Mouse (Mus musculus): Measurements from ENCODE around the gene Taf9b.
"Not testable (repeated sequence)": the region's sequence is repeated elsewhere in the genome, so short reads cannot be mapped to it uniquely, and the experiment has no call there.

Gene Taf9b

DNA sequence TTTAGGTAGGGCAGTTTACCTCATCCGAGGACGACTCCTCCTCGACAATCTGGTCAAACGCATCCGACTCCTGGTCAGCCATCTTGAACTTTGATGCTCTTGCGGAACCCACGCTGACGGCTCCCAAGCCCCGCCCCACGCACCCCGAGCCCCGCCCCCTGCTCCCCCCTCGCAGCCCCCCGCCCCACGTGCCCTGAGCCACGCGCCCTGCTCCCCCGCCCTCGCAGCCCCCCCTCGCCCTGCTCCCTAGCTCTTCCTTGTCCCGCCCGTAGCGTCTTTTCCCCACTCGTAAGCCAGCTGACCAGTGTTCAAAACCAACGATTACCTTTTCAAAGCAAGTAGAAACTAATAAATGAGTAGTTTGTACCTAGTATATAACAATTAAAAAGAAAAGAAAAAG is at the start of gene Taf9b:
TSS of gene Taf9b (minus strand) at position 101 of the 400 bp plus-strand sequence.
- no peak for DNase-seq (ENCODE audit: low spot score)

GRCm38 (mm10) chrX:106255276-106255675 is 34.3 kb upstream of the Taf9b start, which contains the start of gene Fnd3c2:
TSS of gene Fnd3c2 (minus strand) at chrX:106255376.
- no peak for DNase-seq (ENCODE audit: low spot score)

DNA sequence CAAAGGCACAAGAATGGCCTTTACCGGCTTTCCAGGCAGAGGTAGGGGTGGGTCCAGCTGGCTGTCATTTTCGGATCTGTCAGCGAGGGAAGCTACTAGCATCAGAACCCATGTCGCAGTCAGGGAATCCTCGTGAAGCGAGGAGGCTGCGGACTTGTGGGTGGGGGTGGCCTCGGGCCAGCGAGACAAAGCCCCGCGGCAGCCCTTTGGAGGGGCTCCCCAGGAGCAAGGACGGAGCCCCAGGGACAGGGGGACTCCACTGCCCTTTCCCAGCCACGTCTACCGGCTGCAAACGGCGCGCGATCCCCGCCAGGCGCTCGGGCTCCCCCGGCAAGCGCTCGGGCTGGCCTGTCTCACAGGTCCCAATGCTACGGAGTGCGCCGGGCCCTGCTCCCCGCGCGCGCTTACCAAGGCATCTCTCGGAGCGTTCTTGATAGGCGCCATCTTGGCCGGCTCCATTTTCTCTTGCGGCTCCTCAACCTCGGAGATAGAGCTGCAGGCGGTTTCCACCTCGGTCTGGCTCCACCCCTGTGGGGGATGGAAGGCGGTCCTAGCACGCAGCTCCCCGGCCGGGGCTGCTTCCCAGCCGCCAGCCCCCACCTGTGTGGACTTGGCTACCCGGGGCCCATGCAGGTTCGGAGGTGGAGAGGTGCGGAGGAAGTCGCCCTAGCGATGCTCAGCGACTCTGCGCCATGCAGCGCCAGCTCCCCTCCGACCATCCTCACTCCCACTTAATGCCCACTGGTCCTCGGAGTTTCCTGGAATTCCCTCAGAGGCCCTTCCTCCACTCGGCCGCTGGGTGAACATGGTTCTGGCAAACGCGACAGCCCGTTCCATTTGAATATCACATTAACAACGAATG is 1.6 kb downstream of the Taf9b start:
- DNase-seq (ENCODE audit: low spot score), result peak; percentile 45

DNA sequence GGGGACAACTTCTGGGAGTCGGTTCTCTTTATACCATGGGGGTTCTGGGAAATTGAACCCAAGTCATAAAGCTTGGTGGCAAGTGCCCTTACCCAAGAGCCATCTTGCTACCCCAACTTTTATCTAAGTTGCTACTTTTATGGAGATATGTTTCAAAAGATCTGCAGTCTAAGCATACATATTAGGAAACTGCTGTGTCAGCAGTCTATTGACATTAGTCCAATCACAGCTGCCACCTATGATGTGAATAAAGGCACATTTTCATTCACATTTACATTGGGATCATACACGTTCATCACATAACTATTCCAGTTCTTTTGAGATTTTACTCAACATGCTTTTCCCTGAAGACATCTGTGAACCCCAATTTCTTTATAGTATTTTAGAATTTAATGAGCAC is 11.9 kb downstream of the Taf9b start:
- DNase-seq (ENCODE audit: low spot score), result no peak

DNA sequence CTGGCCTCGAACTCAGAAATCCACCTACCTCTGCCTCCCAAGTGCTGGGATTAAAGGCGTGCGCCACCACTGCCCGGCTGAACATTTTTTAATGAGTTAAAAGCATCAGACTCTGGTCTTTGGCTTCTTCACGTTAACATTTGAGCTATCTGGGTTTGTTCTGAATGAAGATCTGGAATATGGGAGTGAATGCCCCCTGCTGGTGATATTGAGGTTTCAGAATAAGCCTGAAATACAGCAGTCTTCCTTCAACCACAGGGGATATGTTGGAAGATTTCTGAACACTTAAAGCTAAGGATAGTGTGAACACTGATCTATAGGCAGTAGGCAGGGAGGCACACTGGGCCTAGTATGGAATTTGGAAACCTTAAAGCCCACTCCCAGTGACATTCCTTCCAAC is 22.1 kb downstream of the Taf9b start:
- DNase-seq (ENCODE audit: low spot score), result no peak

GRCm38 (mm10) chrX:106197308-106197707 is 23.6 kb downstream of the Taf9b start:
- no peak for DNase-seq (ENCODE audit: low spot score)

DNA sequence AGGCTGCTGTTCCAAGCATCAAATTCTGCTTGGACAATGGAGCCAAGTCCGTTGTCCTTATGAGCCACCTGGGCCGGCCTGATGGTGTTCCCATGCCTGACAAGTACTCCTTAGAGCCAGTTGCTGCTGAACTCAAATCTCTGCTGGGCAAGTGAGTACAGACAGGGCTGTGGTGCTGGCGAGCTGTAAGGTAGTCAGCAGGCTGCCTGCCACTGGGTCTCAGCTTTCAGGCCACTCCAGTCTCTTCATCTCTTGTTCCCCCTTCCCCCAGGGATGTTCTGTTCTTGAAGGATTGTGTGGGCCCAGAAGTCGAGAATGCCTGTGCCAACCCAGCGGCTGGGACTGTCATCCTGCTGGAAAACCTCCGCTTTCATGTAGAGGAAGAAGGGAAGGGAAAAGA is 26.6 kb downstream of the Taf9b start:
- not testable (repeated sequence) for DNase-seq (ENCODE audit: low spot score)

DNA sequence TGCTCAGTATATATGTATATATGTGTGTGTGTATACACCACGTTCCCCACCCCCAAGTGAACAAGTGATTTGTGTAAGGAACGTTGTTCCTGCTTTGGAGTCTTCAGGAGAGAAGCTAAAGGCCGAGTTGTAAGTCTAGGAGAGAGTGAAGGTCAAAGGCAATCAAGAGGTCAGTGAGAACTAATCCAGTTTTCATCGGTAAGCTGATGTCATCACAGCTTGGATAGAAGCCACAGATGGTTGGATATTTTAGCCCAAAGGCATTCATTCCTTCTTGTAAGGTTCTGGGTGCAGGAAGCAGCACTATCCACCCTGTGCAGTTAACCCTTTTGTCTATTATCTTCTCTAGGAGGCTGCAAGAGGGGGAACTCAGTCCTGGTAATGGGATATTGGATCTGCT is 30.9 kb downstream of the Taf9b start:
- DNase-seq (ENCODE audit: low spot score), result no peak

GRCm38 (mm10) chrX:106189356-106189755 is 31.6 kb downstream of the Taf9b start:
- no peak for DNase-seq (ENCODE audit: low spot score)

GRCm38 (mm10) chrX:106187737-106188136 is 33.2 kb downstream of the Taf9b start:
- DNase-seq (ENCODE audit: low spot score), result no peak

DNA sequence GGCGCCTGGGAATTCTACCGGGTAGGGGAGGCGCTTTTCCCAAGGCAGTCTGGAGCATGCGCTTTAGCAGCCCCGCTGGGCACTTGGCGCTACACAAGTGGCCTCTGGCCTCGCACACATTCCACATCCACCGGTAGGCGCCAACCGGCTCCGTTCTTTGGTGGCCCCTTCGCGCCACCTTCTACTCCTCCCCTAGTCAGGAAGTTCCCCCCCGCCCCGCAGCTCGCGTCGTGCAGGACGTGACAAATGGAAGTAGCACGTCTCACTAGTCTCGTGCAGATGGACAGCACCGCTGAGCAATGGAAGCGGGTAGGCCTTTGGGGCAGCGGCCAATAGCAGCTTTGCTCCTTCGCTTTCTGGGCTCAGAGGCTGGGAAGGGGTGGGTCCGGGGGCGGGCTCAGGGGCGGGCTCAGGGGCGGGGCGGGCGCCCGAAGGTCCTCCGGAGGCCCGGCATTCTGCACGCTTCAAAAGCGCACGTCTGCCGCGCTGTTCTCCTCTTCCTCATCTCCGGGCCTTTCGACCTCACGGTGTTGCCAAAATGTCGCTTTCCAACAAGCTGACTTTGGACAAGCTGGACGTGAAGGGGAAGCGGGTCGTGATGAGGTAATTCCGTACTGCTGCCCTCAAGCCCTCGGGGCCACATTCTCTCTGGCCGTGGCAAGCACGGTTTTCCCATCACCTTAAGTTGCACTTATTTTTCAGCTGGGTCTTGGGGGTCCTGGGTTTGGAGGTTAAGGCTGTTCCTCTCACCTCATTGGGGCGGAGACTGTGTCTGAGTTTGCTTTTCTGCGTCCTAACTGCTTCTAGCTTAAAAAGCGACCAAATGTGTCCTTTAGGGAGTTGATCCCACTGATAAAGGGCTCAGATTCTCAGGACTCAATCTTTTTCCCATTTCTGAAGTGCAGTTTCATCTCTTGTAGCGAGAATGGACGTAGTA is 34.0 kb downstream of the Taf9b start, which contains the start of gene Pgk1:
TSS of gene Pgk1 (plus strand) at position 388 of the 937 bp plus-strand sequence.
- peak; percentile 29 for DNase-seq (ENCODE audit: low spot score)

GRCm38 (mm10) chrX:106185706-106186105 is 35.3 kb downstream of the Taf9b start:
- no peak for DNase-seq (ENCODE audit: low spot score)

GRCm38 (mm10) chrX:106184279-106184678 is 36.7 kb downstream of the Taf9b start:
- no peak for DNase-seq (ENCODE audit: low spot score)

DNA sequence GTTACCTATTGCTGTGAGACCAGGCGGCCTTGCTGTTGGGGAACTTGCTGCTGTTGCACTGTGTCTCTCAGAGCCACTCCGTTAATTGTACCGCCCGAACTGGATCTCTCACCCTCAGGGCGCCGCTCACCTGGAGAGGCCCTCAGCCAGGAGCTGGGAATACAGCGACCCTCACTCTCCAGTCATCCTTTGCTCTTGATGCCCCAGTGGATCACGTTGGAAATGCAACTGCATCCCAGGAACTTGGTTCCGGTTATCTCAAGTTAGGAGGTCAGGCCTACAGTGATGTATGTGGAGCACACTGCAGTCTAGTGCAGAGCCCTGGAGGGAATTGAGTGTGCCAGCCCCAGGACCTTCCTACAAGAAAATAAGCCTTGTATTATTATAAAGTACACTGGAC is 44.6 kb downstream of the Taf9b start:
- no peak for DNase-seq (ENCODE audit: low spot score)

GRCm38 (mm10) chrX:106171853-106172154 is 49.2 kb downstream of the Taf9b start:
- no peak for DNase-seq (ENCODE audit: low spot score)

DNA sequence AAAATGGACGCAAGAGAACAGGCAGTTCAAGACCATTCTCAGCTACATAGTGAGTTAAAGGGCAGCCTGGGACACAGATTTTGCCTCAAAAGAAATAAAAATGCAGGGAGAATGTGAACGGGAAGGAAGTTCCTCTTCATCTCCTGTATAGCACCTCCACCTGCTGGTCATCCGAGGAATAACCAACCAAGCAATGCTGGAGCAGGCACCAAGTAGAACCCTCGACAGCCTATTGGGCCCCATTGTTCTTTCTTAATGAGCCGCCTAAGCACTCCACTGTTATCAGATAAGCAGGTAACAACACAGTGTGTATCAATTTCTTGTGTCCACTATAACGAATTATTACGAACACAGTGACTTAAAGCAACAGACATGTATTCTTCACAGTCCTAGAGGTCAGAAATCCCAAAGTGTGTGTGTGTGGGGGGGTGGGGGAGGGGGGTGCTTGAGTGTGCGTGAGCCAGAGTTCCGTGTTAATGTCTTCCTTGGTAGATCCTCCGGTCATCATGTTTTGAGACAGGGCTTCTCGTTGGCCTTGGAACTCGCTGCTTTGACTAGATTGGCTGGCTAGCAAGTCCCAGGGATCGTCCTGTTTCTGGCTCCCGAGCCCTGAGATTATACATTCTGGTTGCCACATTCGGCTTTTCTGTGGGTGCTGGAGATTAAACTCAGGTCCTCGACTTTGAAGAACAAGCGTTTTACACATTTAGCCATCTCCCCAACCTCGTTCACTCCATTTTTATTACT is 49.7 kb downstream of the Taf9b start:
- peak; percentile 19 for DNase-seq (ENCODE audit: low spot score)

- no peak for DNase-seq (ENCODE audit: low spot score)
Observed at GRCm38 (mm10) chrX:106165089-106165488, 55.9 kb downstream of the Taf9b start.

GRCm38 (mm10) chrX:106164555-106164954 is 56.4 kb downstream of the Taf9b start:
- no peak for DNase-seq (ENCODE audit: low spot score)

GRCm38 (mm10) chrX:106163995-106164394 is 57.0 kb downstream of the Taf9b start:
- DNase-seq (ENCODE audit: low spot score), result no peak

Data from ovary, postnatal 10 days (tissue).